ENCODE assay signal across 8 mouse cellular contexts in the genomic region with DNA sequence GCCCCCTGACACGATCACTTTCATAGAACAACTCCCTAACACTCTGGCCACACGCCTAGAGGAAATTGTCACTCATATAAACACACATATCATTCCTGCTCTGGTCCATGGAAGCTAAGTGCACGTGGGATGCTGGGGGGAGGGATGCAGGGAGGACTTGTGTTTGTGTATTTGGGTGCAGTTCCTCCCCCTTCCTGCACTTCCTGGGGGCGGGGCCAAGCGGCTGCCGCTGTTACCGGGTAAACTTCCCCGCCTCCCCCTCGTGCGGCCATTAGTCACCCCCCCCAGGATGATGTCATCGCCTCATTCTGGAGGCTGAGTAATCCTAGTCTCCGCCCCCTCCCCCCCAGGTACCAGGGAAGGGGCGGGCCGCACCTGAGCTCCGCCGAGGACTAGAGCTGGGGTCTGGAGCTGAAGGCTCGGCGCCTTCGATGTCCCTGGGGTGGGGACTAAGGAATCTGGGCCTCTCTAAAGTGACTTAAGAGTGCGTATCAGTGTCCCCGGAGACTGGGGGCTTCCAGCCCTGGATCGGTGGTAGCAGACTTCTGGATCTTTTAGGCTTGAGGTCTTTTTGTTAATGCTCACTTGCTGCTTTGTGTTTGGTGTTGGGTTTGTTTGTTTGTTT. TPM values are rescaled to one million over a fixed set of nuclear protein-coding genes. Genes with fewer than 3 reads are reported as not detected.
DNase-seq lines count a peak whose midpoint lies in the region; ATAC-seq and TF ChIP-seq lines count a peak whose summit lies in the region.

No protein-coding gene starts in this region.

- H3K9ac ChIP-seq in ES-Bruce4 (ENCODE audit: low read depth, poor library complexity, severe bottlenecking), result peak overlapping the region; percentile 57; the same call in 1 of the 2 replicates
- peak overlapping the region; percentile 58 for H3K9ac ChIP-seq in forebrain, embryonic 13.5 days
- H3K9ac ChIP-seq in lung, embryonic 15.5 days, result no peak overlapping the region

- no peaks in the 10 kb centered on the region for H3K27me3 ChIP-seq in ES-Bruce4 (ENCODE audit: control insufficient read depth, insufficient read depth, low read length, poor library complexity, severe bottlenecking)
- no peaks in the 10 kb centered on the region for H3K27me3 ChIP-seq in forebrain, embryonic 13.5 days
- no peaks in the 10 kb centered on the region for H3K27me3 ChIP-seq in lung, embryonic 15.5 days

- peaks cover 1% of the 10 kb centered on the region for H3K4me1 ChIP-seq in ES-Bruce4 (ENCODE audit: control insufficient read depth, insufficient read depth, low read length)
- peaks cover 39% of the 10 kb centered on the region for H3K4me1 ChIP-seq in forebrain, embryonic 13.5 days
- H3K4me1 ChIP-seq in lung, embryonic 15.5 days, result peaks cover 31% of the 10 kb centered on the region
- peaks cover 13% of the 10 kb centered on the region for H3K4me1 ChIP-seq in olfactory bulb, adult 2 months (ENCODE audit: control insufficient read depth, insufficient read depth, low read length)

- no peaks in the 10 kb centered on the region for H3K9me3 ChIP-seq in ES-Bruce4 (replicated peaks; ENCODE audit: control insufficient read depth, insufficient read depth, low read length, poor library complexity, severe bottlenecking)
- no peaks in the 10 kb centered on the region for H3K9me3 ChIP-seq in forebrain, embryonic 13.5 days (replicated peaks)
- H3K9me3 ChIP-seq in lung, embryonic 15.5 days, result no peaks in the 10 kb centered on the region

- no peak for TF ChIP-seq CTCF in ES-Bruce4 (IDR thresholded peaks at IDR 0.05; ENCODE audit: low read depth, low read length)
- TF ChIP-seq CTCF in olfactory bulb, adult 2 months (IDR thresholded peaks at IDR 0.05; ENCODE audit: insufficient read depth, low read depth, low read length), result no peak

- peak; percentile 45; the same call in 1 of the 2 replicates for TF ChIP-seq EP300 in ES-Bruce4 (IDR thresholded peaks at IDR 0.05; ENCODE audit: insufficient read depth, low read depth, low read length)

- peak; percentile 89 to 92 for DNase-seq in heart, postnatal 14 days
- DNase-seq in layer of hippocampus, adult 18-20 months (ENCODE audit: low spot score in 2 of 2), result peak; percentile 60 to 81
- DNase-seq in thymus, adult 18-20 months, result peak; percentile 79 to 87

- TF ChIP-seq POLR2A in ES-Bruce4 (IDR thresholded peaks at IDR 0.05; ENCODE audit: insufficient read depth, low read length), result no peak
- TF ChIP-seq POLR2A in olfactory bulb, adult 2 months (IDR thresholded peaks at IDR 0.05; ENCODE audit: insufficient read depth, low read depth, low read length), result 0 out of 2 replicates have a peak, but pooled peaks have one; percentile 31

- H3K36me3 ChIP-seq in ES-Bruce4 (ENCODE audit: control insufficient read depth, insufficient read depth, low read length, poor library complexity, severe bottlenecking), result no peaks in the 10 kb centered on the region
- H3K36me3 ChIP-seq in forebrain, embryonic 13.5 days (ENCODE audit: poor library complexity, severe bottlenecking), result no peaks in the 10 kb centered on the region
- H3K36me3 ChIP-seq in lung, embryonic 15.5 days, result no peaks in the 10 kb centered on the region

- peak overlapping the region; percentile 49 for H3K4me3 ChIP-seq in ES-Bruce4 (ENCODE audit: low read depth, low read length)
- peak overlapping the region; percentile 39 for H3K4me3 ChIP-seq in forebrain, embryonic 13.5 days
- peak overlapping the region; percentile 30 for H3K4me3 ChIP-seq in lung, embryonic 15.5 days
- peak overlapping the region; percentile 43 for H3K4me3 ChIP-seq in olfactory bulb, adult 2 months (ENCODE audit: insufficient read depth, low read depth, low read length)

- peak overlapping the region; percentile 55 for H3K27ac ChIP-seq in ES-Bruce4 (ENCODE audit: insufficient read depth, low read length)
- H3K27ac ChIP-seq in forebrain, embryonic 13.5 days, result no peak overlapping the region
- peak overlapping the region; percentile 93 for H3K27ac ChIP-seq in lung, embryonic 15.5 days
- peak overlapping the region; percentile 92 for H3K27ac ChIP-seq in olfactory bulb, adult 2 months (ENCODE audit: insufficient read depth, low read depth, low read length)

- intact Hi-C loops in heart, postnatal 14 days (cut with DNase I), result loop anchor here (10.0 kb wide), 1 partner anchor 168 kb away; no protein-coding TSS in a partner anchor

- H3K4me2 ChIP-seq in forebrain, embryonic 13.5 days, result peak overlapping the region; percentile 96
- H3K4me2 ChIP-seq in lung, embryonic 15.5 days, result peak overlapping the region; percentile 62

- ATAC-seq in cerebellum, adult (ENCODE audit: insufficient number of reproducible peaks, low FRiP score, low TSS enrichment), result 0 out of 2 replicates have a peak, but pooled peaks have one; percentile 16
- ATAC-seq in forebrain, embryonic 13.5 days, result no peak
- ATAC-seq in lung, embryonic 15.5 days (ENCODE audit: borderline replicate concordance, extremely low read depth, low FRiP score, low TSS enrichment), result peak; percentile 8; the same call in 1 of the 2 replicates

- under 1% methylated on average over 15 of the region's 22 CpGs for WGBS in forebrain, embryonic 13.5 days
- WGBS in lung, embryonic 15.5 days, result under 1% methylated on average over 22 of the region's 22 CpGs
- WGBS in olfactory bulb, adult 2 months, result under 1% methylated on average over 22 of the region's 22 CpGs

RNA-seq across cellular contexts. Expression of a gene that starts 10.3 kb away (rescaled TPM):
- polyA plus RNA-seq in ES-Bruce4 (2011; ENCODE audit: insufficient read depth, insufficient read length, low read depth, missing spikeins), result 86.6 and 104 TPM in 2 replicates
- 25.2 and 32.2 TPM in 2 replicates for polyA plus RNA-seq in forebrain, embryonic 13.5 days (2015; fragmentation: Nextera tagmentation; extraction: Ambion mirVana)
- 10 to 100 TPM; 32.1 to 39.4 TPM for total RNA-seq in heart, postnatal 14 days (2021)
- total RNA-seq in layer of hippocampus, adult 18-20 months (2021), result 10 to 100 TPM; 72.4 to 80.2 TPM
- polyA plus RNA-seq in lung, embryonic 15.5 days (2015; fragmentation: Nextera tagmentation; extraction: Ambion mirVana), result 22.4 and 23.0 TPM in 2 replicates
- not detected in 2 replicates for polyA plus RNA-seq in olfactory bulb, adult 2 months (2012; ENCODE audit: insufficient read depth, insufficient read length, low replicate concordance, missing spikeins)

RNA-seq across cellular contexts. Expression of a gene that starts 11.3 kb away (rescaled TPM):
- 38.5 and 38.7 TPM in 2 replicates for polyA plus RNA-seq in ES-Bruce4 (2011; ENCODE audit: insufficient read depth, insufficient read length, low read depth, missing spikeins)
- polyA plus RNA-seq in forebrain, embryonic 13.5 days (2015; fragmentation: Nextera tagmentation; extraction: Ambion mirVana), result 10.0 and 12.2 TPM in 2 replicates
- total RNA-seq in heart, postnatal 14 days (2021), result 1 to 10 TPM; 7.9 to 8.7 TPM
- 10 to 100 TPM in 1 of 2 experiments, 1 to 10 TPM in 1; 8.2 to 12.4 TPM for total RNA-seq in layer of hippocampus, adult 18-20 months (2021)
- 10.3 and 12.0 TPM in 2 replicates for polyA plus RNA-seq in lung, embryonic 15.5 days (2015; fragmentation: Nextera tagmentation; extraction: Ambion mirVana)
- polyA plus RNA-seq in olfactory bulb, adult 2 months (2012; ENCODE audit: insufficient read depth, insufficient read length, low replicate concordance, missing spikeins), result not detected in 2 replicates

RNA-seq across cellular contexts. Expression of a gene that starts 23.5 kb away (rescaled TPM):
- polyA plus RNA-seq in ES-Bruce4 (2011; ENCODE audit: insufficient read depth, insufficient read length, low read depth, missing spikeins), result 3.3 and 4.6 TPM in 2 replicates
- 14.0 and 15.5 TPM in 2 replicates for polyA plus RNA-seq in forebrain, embryonic 13.5 days (2015; fragmentation: Nextera tagmentation; extraction: Ambion mirVana)
- 10 to 100 TPM; 14.6 to 14.9 TPM for total RNA-seq in heart, postnatal 14 days (2021)
- total RNA-seq in layer of hippocampus, adult 18-20 months (2021), result 10 to 100 TPM; 31.9 to 34.8 TPM
- 14.7 and 16.4 TPM in 2 replicates for polyA plus RNA-seq in lung, embryonic 15.5 days (2015; fragmentation: Nextera tagmentation; extraction: Ambion mirVana)
- not detected in 2 replicates for polyA plus RNA-seq in olfactory bulb, adult 2 months (2012; ENCODE audit: insufficient read depth, insufficient read length, low replicate concordance, missing spikeins)

RNA-seq across cellular contexts. Expression of a gene that starts 37.5 kb away (rescaled TPM):
- not detected in 2 replicates for polyA plus RNA-seq in ES-Bruce4 (2011; ENCODE audit: insufficient read depth, insufficient read length, low read depth, missing spikeins)
- polyA plus RNA-seq in forebrain, embryonic 13.5 days (2015; fragmentation: Nextera tagmentation; extraction: Ambion mirVana), result 0.57 and 1.2 TPM in 2 replicates
- 1 to 10 TPM; 5.2 to 5.8 TPM for total RNA-seq in heart, postnatal 14 days (2021)
- total RNA-seq in layer of hippocampus, adult 18-20 months (2021), result 1 to 10 TPM; 1.2 to 1.6 TPM
- 2.5 and 2.7 TPM in 2 replicates for polyA plus RNA-seq in lung, embryonic 15.5 days (2015; fragmentation: Nextera tagmentation; extraction: Ambion mirVana)
- polyA plus RNA-seq in olfactory bulb, adult 2 months (2012; ENCODE audit: insufficient read depth, insufficient read length, low replicate concordance, missing spikeins), result not detected in 2 replicates

RNA-seq across cellular contexts. Expression of a gene that starts 52.9 kb away (rescaled TPM):
- polyA plus RNA-seq in ES-Bruce4 (2011; ENCODE audit: insufficient read depth, insufficient read length, low read depth, missing spikeins), result not detected in 2 replicates
- polyA plus RNA-seq in forebrain, embryonic 13.5 days (2015; fragmentation: Nextera tagmentation; extraction: Ambion mirVana), result 0.06 TPM in 1 of 2 replicates, not detected in the other
- 1 to 10 TPM in 1 of 2 experiments, under 1 TPM in 1; 0.93 to 1.1 TPM for total RNA-seq in heart, postnatal 14 days (2021)
- under 1 TPM; 0.56 to 0.67 TPM for total RNA-seq in layer of hippocampus, adult 18-20 months (2021)
- 0.18 and 0.36 TPM in 2 replicates for polyA plus RNA-seq in lung, embryonic 15.5 days (2015; fragmentation: Nextera tagmentation; extraction: Ambion mirVana)
- polyA plus RNA-seq in olfactory bulb, adult 2 months (2012; ENCODE audit: insufficient read depth, insufficient read length, low replicate concordance, missing spikeins), result not detected in 2 replicates

Comparison
In these comparisons a context has a peak if more than half of its experiments do, and no peak if none do; other contexts are left out.
1. RNA of a gene that starts 11.3 kb away (polyA plus RNA-seq): 38.5 to 38.7 TPM in ES-Bruce4, 10.0 to 12.2 TPM in forebrain, embryonic 13.5 days and 10.3 to 12.0 TPM in lung, embryonic 15.5 days; not detected in olfactory bulb, adult 2 months; every median in the first group is over 10 times any median in the second.
2. Peak in every context shown above with its lines, with median percentiles within 50 percentile points of each other: H3K4me3 ChIP-seq and DNase-seq.